Mouse (Mus musculus) mouse embryonic stem cell (cell line): ENCODE measurements around the gene Ninj2.

Experiments
- in situ Hi-C, 2 experiments: fragments of 300-500 bp; cut with MboI; formaldehyde crosslinking; loops; 1 replicate in 1 of 2; 3 replicates in 1 of 2; pipeline ENCODE4 v1.14.3; 2019 to 2020; ENCODE audit warnings: low sequenced_read_pairs in 2 of 2, low pct_unique_long_range_greater_than_20kb in 1 of 2, mixed read lengths in 1 of 2; ENCODE audit not compliant: unreplicated experiment in 1 of 2

Gene Ninj2

GRCm38 (mm10) chr6:120159133-120159901, 66.2 kb downstream of the Ninj2 start:
- in situ Hi-C loops = no loop called here

- in situ Hi-C loops = no loop called here
These were observed 69.8 kb downstream of the Ninj2 start for GRCm38 (mm10) chr6:120162928-120163327.

GRCm38 (mm10) chr6:120164765-120165164, 71.6 kb downstream of the Ninj2 start:
- in situ Hi-C loops = no loop called here

- in situ Hi-C loops = no loop called here
These were observed 74.4 kb downstream of the Ninj2 start for GRCm38 (mm10) chr6:120167574-120167973.

GRCm38 (mm10) chr6:120172294-120173017, 79.3 kb downstream of the Ninj2 start:
- in situ Hi-C loops = no loop called here

GRCm38 (mm10) chr6:120174028-120174601, 81.0 kb downstream of the Ninj2 start:
- in situ Hi-C loops = no loop called here

- in situ Hi-C loops = loop anchor here in 1 of 2 experiments (25.0 kb wide), 2 partner anchors 137 to 262 kb away; partner anchors contain the start of genes Rad52 and Wnk1
These were observed 81.5 kb downstream of the Ninj2 start for GRCm38 (mm10) chr6:120174602-120175115.

- in situ Hi-C loops = loop anchor here in 1 of 2 experiments (25.0 kb wide), 2 partner anchors 138 to 263 kb away; partner anchors contain the start of genes Rad52 and Wnk1
These were observed 82.5 kb downstream of the Ninj2 start for GRCm38 (mm10) chr6:120175650-120176049.

- in situ Hi-C loops = loop anchor here in 1 of 2 experiments (25.0 kb wide), 2 partner anchors 142 to 267 kb away; partner anchors contain the start of genes Rad52 and Wnk1
These were observed 86.0 kb downstream of the Ninj2 start for GRCm38 (mm10) chr6:120179044-120179755.

GRCm38 (mm10) chr6:120179756-120180206, 86.6 kb downstream of the Ninj2 start:
- in situ Hi-C loops = loop anchor here in 1 of 2 experiments (25.0 kb wide), 2 partner anchors 142 to 267 kb away; partner anchors contain the start of genes Rad52 and Wnk1

- in situ Hi-C loops = loop anchor here in 1 of 2 experiments (25.0 kb wide), 2 partner anchors 143 to 268 kb away; partner anchors contain the start of genes Rad52 and Wnk1
These were observed 87.3 kb downstream of the Ninj2 start for GRCm38 (mm10) chr6:120180492-120180891.

GRCm38 (mm10) chr6:120182160-120182559, 89.0 kb downstream of the Ninj2 start:
- in situ Hi-C loops = loop anchor here in 1 of 2 experiments (25.0 kb wide), 2 partner anchors 145 to 270 kb away; partner anchors contain the start of genes Rad52 and Wnk1

- in situ Hi-C loops = loop anchor here in 1 of 2 experiments (25.0 kb wide), 2 partner anchors 146 to 271 kb away; partner anchors contain the start of genes Rad52 and Wnk1
These were observed 90.6 kb downstream of the Ninj2 start for GRCm38 (mm10) chr6:120183771-120184170.

- in situ Hi-C loops = loop anchor here in 1 of 2 experiments (25.0 kb wide), 2 partner anchors 148 to 273 kb away; partner anchors contain the start of genes Rad52 and Wnk1
These were observed 92.0 kb downstream of the Ninj2 start for GRCm38 (mm10) chr6:120185012-120185730.

- in situ Hi-C loops = loop anchor here in 1 of 2 experiments (25.0 kb wide), 2 partner anchors 148 to 273 kb away; partner anchors contain the start of genes Rad52 and Wnk1
These were observed 92.6 kb downstream of the Ninj2 start for GRCm38 (mm10) chr6:120185756-120186155.

GRCm38 (mm10) chr6:120186594-120186993, 93.4 kb downstream of the Ninj2 start:
- in situ Hi-C loops = loop anchor here in 1 of 2 experiments (25.0 kb wide), 2 partner anchors 149 to 274 kb away; partner anchors contain the start of genes Rad52 and Wnk1
